Mouse (Mus musculus) ovary, postnatal 14 days (tissue): ENCODE results near the gene Nek1.
"Not testable (repeated sequence)": the region's sequence is repeated elsewhere in the genome, so short reads cannot be mapped to it uniquely, and the experiment has no call there.

Experiments used
- DNase-seq: peaks from one replicate; pipeline ENCODE4 v3.0.0; 2022; ENCODE audit warnings: low spot score

The Nek1 gene

GRCm38 (mm10) chr8:60984260-60985010 lies 8.6 kb upstream of the Nek1 start:
- DNase-seq, result not testable (repeated sequence)

- no peak for DNase-seq
These were observed 460 bp upstream of the Nek1 start for GRCm38 (mm10) chr8:60992561-60992909.

DNA sequence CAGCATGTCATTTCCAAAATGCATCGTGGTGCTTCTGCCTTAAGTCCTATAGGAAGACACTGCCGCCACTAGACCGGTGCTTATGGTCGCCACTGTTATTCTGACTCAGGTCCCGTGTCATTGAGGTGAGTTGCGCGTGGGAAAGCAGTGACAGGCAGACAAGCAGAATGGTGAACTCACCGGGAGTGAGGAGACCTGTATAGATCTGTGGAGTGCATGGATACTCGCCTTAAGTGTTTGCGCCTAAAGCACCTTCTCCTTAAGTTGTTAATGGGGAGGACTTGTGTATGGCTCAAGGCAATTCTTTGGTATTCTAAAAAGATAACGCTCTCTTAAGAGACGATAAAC lies 618 bp downstream of the Nek1 start:
- no peak for DNase-seq

DNA sequence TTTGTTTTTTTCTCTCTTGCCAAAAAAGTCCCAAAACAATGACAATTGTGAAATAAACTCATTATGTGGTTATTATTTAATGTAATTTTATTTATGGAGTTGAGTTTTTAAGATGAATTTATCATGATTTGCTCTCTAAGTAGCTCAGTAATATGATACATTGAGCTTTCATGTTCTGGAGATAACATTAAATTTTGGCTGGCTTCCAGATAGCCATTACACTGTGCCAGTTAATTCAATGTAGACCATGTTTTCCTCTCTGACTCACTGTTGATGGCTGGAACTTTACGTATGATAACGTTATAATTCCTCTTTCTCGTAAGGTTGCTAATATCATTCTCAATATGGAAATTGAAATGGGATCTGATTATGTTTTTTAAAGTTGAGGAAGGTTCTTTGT lies 3.5 kb downstream of the Nek1 start:
- no peak for DNase-seq

- peak; percentile 37 for DNase-seq
These were observed 49.0 kb downstream of the Nek1 start for GRCm38 (mm10) chr8:61041951-61042350.

DNA sequence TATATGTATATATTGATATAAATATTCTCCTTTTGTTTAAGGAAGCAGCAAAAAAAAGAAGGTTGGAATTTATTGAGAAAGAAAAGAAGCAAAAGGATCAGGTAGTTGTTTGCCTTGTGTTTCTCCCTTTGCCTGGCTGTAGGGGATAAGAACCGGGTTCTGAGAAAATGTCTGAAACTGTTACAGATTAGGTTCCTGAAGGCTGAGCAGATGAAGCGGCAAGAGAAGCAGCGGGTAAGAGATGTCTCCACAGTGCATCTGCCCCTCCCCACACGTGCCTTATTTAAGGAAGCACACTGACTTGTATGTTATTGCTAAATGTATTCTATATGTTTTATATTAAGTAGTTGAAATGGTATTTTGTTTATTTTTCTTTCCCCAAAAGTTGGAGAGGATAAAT lies 50.9 kb downstream of the Nek1 start:
- no peak for DNase-seq

DNA sequence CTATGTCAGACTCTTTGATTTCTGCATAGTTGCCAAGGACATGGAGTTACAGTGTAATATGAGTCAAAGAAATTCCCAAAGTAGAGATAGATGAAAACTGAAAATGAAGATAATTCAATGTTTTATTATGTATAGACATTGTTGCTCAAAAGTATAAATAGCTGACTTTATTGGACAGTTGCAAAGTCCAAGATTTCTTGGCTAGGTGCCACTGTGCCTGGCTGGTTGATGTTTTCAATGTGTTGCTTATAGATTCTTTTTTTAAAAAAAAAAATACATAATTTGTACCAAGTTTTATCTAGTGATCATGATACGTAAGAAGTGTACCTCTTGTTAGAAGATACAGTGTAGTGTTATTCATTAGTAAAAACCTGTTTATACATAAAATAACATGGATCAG lies 53.8 kb downstream of the Nek1 start:
- DNase-seq, result no peak

DNA sequence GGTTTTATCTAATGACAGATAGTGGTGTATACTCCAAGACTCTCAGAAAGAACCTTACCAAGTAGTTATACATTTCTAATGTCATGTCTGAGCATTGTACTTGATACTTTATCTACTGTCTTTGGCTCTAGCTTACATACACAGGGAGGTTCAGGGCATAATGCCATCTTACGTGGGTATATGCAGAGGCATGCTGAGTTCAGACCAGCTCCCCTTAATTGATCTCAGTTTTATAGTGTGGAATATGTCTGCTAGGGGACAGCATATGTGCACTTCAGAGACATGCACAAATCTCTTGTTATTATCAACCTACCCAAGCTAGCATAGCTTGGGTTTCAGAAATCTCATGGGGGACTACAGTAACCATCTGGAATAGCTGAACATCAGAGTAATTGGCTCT lies 60.0 kb downstream of the Nek1 start:
- no peak for DNase-seq

DNA sequence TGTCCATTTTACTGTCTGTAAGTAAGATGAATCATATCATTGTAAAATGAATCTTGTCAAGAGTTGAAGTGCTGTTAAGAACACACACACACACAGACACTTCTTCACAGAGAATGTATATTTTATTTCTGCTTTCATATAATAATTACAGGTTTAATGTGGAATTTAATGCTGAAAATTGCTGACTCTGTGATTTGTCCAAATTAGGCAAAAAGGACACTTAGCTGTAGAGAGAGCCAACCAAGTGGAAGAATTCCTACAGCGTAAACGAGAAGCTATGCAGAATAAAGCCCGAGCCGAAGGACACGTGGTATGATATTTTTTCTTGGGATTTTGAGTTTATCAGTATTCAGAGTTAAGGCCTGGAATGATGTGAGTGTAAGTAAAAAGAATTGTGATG lies 61.3 kb downstream of the Nek1 start:
- DNase-seq, result no peak

DNA sequence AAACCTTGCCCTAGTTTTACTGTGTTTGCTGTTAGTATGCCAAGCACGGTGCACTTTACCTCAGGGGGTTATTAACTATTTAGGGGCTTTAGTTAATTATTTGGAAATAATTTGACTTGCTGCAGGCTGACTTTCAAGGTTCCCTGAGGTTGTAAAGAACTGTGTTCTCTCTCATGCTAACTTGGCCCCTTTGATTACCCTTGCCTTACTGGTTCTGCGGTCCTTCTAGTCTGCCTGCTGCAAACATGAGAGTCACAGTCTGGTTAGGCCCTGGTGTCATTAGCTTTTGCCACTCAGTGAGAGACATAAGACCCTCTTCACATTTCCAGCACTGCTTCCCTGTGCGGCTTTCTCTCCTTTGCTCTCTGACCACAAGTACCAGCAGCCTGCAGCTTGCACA lies 64.0 kb downstream of the Nek1 start:
- DNase-seq, result no peak

GRCm38 (mm10) chr8:61059143-61059542 lies 66.1 kb downstream of the Nek1 start:
- no peak for DNase-seq

DNA sequence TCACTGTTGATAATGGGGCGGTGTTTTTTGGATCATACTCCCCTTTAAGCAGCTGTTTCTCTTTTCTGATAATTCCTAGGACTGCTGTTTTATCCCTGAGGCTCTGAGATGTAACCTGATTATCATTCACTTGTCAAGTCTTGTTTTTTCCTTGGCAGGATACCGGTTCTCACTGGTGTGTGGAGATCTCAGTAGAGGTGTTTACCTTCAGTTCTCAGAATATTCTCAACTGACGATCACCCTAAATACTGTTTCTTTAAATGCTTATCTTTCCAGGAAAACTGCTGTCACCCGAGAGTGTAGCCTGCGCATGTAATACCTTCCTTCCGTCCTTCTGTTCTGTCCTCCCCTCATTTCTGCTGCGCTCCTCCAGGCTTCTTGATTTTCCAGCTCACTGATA lies 67.4 kb downstream of the Nek1 start:
- no peak for DNase-seq

- DNase-seq, result no peak
These were observed 82.1 kb downstream of the Nek1 start for GRCm38 (mm10) chr8:61075059-61075458.

GRCm38 (mm10) chr8:61110496-61110895 lies 117.5 kb downstream of the Nek1 start:
- no peak for DNase-seq

DNA sequence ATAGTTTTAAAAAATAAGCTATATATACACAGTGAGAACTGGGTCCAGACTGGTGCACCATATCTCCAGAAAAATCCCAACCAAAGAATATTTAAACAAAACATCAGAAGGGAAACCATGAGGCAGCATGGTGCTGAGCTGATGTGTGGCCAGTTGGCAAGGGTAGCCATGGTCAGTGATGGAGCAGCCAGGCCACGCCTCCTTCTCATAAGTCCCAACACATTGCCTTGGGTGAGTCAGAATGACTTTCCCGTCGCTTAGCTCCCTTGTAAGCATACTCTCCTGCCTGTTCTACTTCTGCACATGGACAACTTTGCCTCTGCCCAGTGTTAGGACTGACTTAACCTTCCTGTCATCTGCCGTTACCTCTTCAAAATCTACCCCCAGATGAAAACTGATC lies 118.9 kb downstream of the Nek1 start:
- no peak for DNase-seq

DNA sequence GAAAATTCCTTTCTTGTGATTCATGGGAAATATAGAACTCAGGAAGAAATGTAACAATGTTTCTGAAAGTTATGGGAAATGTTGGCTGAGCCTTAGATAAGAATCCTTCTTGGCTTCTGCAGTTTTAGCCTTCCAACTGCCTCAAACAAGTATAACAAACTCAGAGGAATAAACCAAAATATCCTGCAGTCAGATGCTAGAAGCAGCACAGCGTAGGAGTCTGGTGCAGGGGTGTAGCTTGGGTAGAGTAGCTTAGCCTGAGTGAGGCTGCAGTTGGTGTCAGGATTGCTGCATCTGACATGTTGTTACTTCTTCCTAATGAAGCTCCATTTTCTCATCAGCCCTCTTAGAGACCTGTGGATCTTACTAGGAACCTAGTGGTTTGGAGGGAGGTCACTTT lies 128.6 kb downstream of the Nek1 start:
- no peak for DNase-seq

GRCm38 (mm10) chr8:61127299-61127861 lies 134.4 kb downstream of the Nek1 start:
- DNase-seq, result no peak

- DNase-seq, result no peak
These were observed 139.7 kb downstream of the Nek1 start for GRCm38 (mm10) chr8:61132561-61133134.

- DNase-seq, result no peak
These were observed 148.9 kb downstream of the Nek1 start for GRCm38 (mm10) chr8:61141869-61142268.

DNA sequence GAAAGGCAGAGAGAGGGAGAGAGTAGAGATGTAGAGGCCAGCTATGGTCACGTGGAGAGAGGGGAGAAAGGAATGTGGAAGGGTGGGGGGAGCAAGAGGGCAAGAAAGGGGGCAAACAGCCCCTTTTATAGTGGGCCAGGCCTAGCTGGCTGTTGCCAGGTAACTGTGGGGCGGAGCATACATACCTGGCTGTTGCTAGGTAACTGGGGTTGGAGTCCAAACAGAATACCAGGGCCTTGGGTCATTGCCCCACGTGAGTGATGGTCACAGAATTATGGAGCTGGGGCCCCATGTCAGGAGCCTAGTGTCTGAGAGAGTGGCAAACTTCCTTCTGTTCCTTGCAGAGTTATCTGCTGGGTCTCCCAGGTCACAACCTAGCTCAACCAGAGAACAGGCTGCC lies 149.3 kb downstream of the Nek1 start:
- DNase-seq, result no peak

- DNase-seq, result no peak
These were observed 149.8 kb downstream of the Nek1 start for GRCm38 (mm10) chr8:61142845-61143244.

- DNase-seq, result no peak
These were observed 155.7 kb downstream of the Nek1 start for GRCm38 (mm10) chr8:61148728-61149127.

DNA sequence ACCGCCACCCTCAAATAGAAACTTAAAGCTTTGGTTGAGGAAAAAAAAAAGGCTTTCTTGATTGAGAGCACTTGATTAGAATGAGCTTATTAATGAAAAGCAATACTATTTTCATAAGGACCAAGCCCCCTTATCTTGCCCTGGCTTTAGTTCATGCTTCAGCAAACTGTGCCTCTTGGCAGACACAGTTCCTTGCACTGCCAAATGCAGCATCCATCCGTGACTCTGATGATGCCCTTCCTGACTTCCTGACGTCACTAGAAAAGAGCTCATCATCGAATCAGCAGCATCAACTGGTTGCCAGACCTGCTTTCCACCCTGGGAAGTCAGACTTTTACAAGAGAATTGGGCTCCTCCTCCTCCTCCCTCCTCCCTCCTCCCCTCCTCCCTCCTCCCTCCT lies 157.6 kb downstream of the Nek1 start:
- DNase-seq, result no peak

GRCm38 (mm10) chr8:61156406-61156805 lies 163.4 kb downstream of the Nek1 start:
- DNase-seq, result no peak
